Mouse (Mus musculus) neural tube, embryonic 11.5 days (tissue): ENCODE results near the gene Arid1b. TPM values are rescaled to one million over a fixed set of nuclear protein-coding genes. Genes with fewer than 3 reads are reported as not detected.

Experiments used
- ATAC-seq: fragments of 200-750 bp; cut with Nextera tagmentation; 2 replicates; pipeline ENCODE4 v1.8.0; 2017; ENCODE audit warnings: moderate number of reproducible peaks, mild to moderate bottlenecking, moderate TSS enrichment, moderate library complexity; ENCODE audit not compliant: insufficient read depth, low FRiP score, low TSS enrichment
- DNase-seq: peaks from one replicate; pipeline ENCODE4 v3.0.0-alpha.2; 2015; ENCODE audit warnings: low spot score
- H3K27ac ChIP-seq: fragments of 300-500 bp; sonication (generic); 2 replicates; pipeline ENCODE4 v1.5.1; 2014; ENCODE audit warnings: low read depth, mild to moderate bottlenecking, low read length
- H3K27me3 ChIP-seq: fragments of 300-500 bp; sonication (generic); 2 replicates; pipeline ENCODE4 v1.6.1; 2014; ENCODE audit warnings: mild to moderate bottlenecking, low read length, mixed read lengths; ENCODE audit not compliant: control insufficient read depth, insufficient read depth
- H3K36me3 ChIP-seq: fragments of 300-500 bp; sonication (generic); 2 replicates; pipeline ENCODE4 v1.6.1; 2014; ENCODE audit warnings: mild to moderate bottlenecking, low read length, moderate library complexity, mixed read lengths; ENCODE audit not compliant: control insufficient read depth, insufficient read depth
- H3K4me1 ChIP-seq: fragments of 300-500 bp; sonication (generic); 2 replicates; pipeline ENCODE4 v1.6.1; 2014; ENCODE audit warnings: low read length, mixed read lengths; ENCODE audit not compliant: control insufficient read depth, insufficient read depth
- H3K4me2 ChIP-seq: fragments of 300-500 bp; sonication (generic); 2 replicates; pipeline ENCODE4 v1.6.1; 2014; ENCODE audit warnings: low read depth, mild to moderate bottlenecking, moderate library complexity
- H3K4me3 ChIP-seq: fragments of 300-500 bp; sonication (generic); 2 replicates; pipeline ENCODE4 v1.5.1; 2014; ENCODE audit warnings: low read depth, low read length
- H3K9ac ChIP-seq: fragments of 300-500 bp; sonication (generic); 2 replicates; pipeline ENCODE4 v1.6.1; 2014; ENCODE audit warnings: mild to moderate bottlenecking, low read length
- H3K9me3 ChIP-seq: fragments of 300-500 bp; sonication (generic); 2 replicates; pipeline ENCODE4 v1.6.1; 2016; ENCODE audit warnings: low read length; ENCODE audit not compliant: control insufficient read depth
- WGBS: fragments of 180-500 bp; shearing (Covaris S2); extraction: QIAGEN DNeasy Blood & Tissue Kit; methylation state at CpG from one replicate; pipeline ENCODE4 v1.1.7; 2014; 5-methylcytosine and 5-hydroxymethylcytosine counted together
- polyA plus RNA-seq: library from polyadenylated mRNA; unstranded; fragments of >200 nt; fragmentation: Nextera tagmentation; extraction: Ambion mirVana; gene quantifications from 2 replicates; pipeline ENCODE4 v1.2.1, GENCODE M21; 2014

Gene Arid1b
- polyA plus RNA-seq, 1 experiment from 2014 or later, result 14.3 TPM

DNA sequence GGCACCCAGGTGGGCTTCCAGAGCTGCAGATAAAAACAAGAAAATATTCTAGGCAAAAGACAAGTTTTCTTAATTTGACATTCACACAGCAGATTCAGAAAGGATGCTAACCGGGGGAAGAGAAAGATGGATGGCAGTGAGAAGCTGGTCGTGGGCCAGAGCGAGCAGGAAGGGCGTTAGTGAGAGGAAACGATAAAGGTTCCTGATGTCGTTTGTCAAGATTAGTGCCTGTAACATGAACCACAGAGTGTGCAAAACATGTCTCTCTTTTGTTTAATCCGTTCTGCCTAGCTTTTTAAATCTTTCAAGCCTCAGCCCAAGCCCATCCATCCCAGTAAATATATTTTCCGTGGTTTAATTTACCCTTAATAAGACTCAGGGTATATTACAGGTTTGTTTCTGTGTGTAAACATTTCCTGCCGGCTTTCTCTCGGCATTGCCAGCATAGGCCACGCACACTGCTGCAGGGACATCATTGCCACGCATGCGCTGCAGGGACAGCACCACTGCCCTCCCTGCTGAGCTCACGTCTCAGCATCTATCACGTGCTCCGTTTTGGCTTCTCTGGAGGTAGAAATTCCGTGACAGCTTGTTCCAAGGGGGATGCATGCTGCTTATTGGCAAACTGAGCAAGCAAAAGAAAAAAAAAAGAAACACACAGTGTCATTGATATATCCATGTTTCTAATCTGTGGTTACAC is 255.0 kb downstream of the Arid1b start:
- H3K4me1 ChIP-seq, result peaks cover 3% of the 10 kb centered on the region
- H3K27me3 ChIP-seq, result no peaks in the 10 kb centered on the region
- no peak overlapping the region for H3K27ac ChIP-seq
- H3K9ac ChIP-seq, result no peak overlapping the region
- no peaks in the 10 kb centered on the region for H3K9me3 ChIP-seq
- no peaks in the 10 kb centered on the region for H3K36me3 ChIP-seq
- no peak overlapping the region for H3K4me3 ChIP-seq
- DNase-seq, result no peak
- WGBS, result 64% methylated on average over 17 of the region's 17 CpGs
- no peak overlapping the region for H3K4me2 ChIP-seq
- ATAC-seq, result no peak

DNA sequence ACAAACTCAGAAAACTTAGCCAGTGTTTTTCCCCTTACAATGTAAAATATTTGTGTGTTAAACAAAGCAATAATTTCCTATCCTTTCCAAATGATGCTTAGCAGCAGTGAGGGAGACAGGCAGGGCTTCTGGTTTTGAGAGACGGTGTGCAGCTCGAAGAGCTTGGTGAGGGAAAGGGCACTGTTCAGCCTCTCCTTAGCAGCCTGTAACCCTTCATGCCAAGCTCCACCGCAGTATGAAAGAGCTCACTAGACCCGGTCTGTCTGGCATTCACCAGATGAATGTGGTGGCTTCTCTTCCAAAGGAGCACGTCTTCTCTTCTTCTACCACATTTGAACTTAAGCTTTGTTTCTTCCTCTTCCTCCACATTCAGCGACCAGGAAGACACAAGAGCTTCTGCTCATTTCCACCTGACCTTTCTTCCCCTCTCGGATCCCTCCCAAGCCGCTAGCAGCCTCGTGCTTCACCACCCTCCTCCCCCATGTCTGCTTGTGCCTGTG is 255.6 kb downstream of the Arid1b start:
- ATAC-seq, result no peak
- no peaks in the 10 kb centered on the region for H3K27me3 ChIP-seq
- H3K9ac ChIP-seq, result no peak overlapping the region
- DNase-seq, result no peak
- H3K9me3 ChIP-seq, result no peaks in the 10 kb centered on the region
- H3K4me3 ChIP-seq, result no peak overlapping the region
- H3K36me3 ChIP-seq, result no peaks in the 10 kb centered on the region
- H3K27ac ChIP-seq, result no peak overlapping the region
- H3K4me2 ChIP-seq, result no peak overlapping the region
- WGBS, result 80% methylated on average over 9 of the region's 9 CpGs
- peaks cover 3% of the 10 kb centered on the region for H3K4me1 ChIP-seq

DNA sequence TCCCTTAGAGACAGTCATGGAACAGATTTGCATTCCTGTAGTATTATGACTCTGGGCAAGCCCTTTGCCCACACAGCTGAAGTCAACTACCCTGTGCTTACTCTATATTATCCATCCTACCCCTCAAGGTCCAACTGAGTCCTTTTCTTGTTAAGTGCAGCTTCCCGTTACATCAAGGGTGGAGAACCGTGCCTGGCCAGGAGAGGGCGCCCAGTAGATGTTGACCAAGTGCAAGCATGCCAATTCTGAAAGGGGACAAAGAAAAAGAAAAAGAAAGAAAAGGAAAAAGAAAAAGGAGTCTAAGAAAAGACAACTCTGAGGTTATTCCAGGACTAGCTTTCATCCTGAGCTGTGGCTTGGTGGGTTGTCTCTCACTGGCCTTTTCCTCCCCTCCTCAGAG is 258.3 kb downstream of the Arid1b start:
- H3K4me2 ChIP-seq, result no peak overlapping the region
- ATAC-seq (0 out of 2 replicates have a peak, but pooled peaks have one; percentile 13), DNase-seq (peak; percentile 76)
- H3K36me3 ChIP-seq, result no peaks in the 10 kb centered on the region
- no peak overlapping the region for H3K9ac ChIP-seq
- H3K4me3 ChIP-seq, result no peak overlapping the region
- 24% methylated on average over 3 of the region's 3 CpGs for WGBS
- H3K27ac ChIP-seq, result no peak overlapping the region
- H3K4me1 ChIP-seq, result peaks cover 3% of the 10 kb centered on the region
- H3K27me3 ChIP-seq, result no peaks in the 10 kb centered on the region
- H3K9me3 ChIP-seq, result no peaks in the 10 kb centered on the region

GRCm38 (mm10) chr17:5254717-5255617 is 260.8 kb downstream of the Arid1b start:
- WGBS, result 82% methylated on average over 16 of the region's 16 CpGs
- no peak for DNase-seq
- H3K9ac ChIP-seq, result no peak overlapping the region

DNA sequence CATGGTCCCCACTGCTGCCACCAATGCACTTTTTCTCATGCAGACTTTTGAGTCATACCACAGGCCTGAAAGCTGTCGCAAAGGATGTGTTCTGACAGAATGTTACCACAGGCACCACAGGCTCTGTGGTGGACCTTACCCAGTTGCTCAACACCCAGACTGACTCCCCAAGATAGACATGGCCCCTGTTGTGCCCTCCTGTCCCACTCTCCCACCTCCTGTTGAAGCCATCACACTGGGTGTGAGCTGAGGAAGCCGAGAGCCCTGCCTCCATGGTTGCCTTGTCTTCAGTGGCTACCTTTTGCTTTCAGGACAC is 261.4 kb downstream of the Arid1b start:
- Histone ChIP-seq H3K9me3 (no peaks in the 10 kb centered on the region), H3K36me3 (no peaks in the 10 kb centered on the region), H3K4me3 (no peak overlapping the region), H3K4me2 (no peak overlapping the region), H3K9ac (no peak overlapping the region), H3K27me3 (no peaks in the 10 kb centered on the region), H3K4me1 (no peaks in the 10 kb centered on the region; the same call in 1 of the 2 replicates), H3K27ac (no peak overlapping the region)
- ATAC-seq (no peak), DNase-seq (no peak)
- WGBS, result 90% methylated on average over 2 of the region's 2 CpGs

More at GRCm38 (mm10) chr17:5254717-5255617, 260.8 kb downstream of the Arid1b start:
- Histone ChIP-seq H3K4me1 (no peaks in the 10 kb centered on the region; the same call in 1 of the 2 replicates), H3K4me3 (no peak overlapping the region), H3K27ac (no peak overlapping the region), H3K27me3 (no peaks in the 10 kb centered on the region), H3K9me3 (no peaks in the 10 kb centered on the region), H3K36me3 (no peaks in the 10 kb centered on the region), H3K4me2 (no peak overlapping the region)
- ATAC-seq, result no peak

- no peak overlapping the region for H3K4me3 ChIP-seq
- ATAC-seq (no peak), DNase-seq (no peak)
- peaks cover 4% of the 10 kb centered on the region; the same call in 1 of the 2 replicates for H3K4me1 ChIP-seq
- WGBS, result 64% methylated on average over 9 of the region's 9 CpGs
- no peak overlapping the region for H3K4me2 ChIP-seq
- H3K9me3 ChIP-seq, result no peaks in the 10 kb centered on the region
- no peaks in the 10 kb centered on the region for H3K27me3 ChIP-seq
- H3K27ac ChIP-seq, result no peak overlapping the region
- no peaks in the 10 kb centered on the region for H3K36me3 ChIP-seq
- no peak overlapping the region for H3K9ac ChIP-seq
Observed at GRCm38 (mm10) chr17:5258978-5259377, 264.8 kb downstream of the Arid1b start.

DNA sequence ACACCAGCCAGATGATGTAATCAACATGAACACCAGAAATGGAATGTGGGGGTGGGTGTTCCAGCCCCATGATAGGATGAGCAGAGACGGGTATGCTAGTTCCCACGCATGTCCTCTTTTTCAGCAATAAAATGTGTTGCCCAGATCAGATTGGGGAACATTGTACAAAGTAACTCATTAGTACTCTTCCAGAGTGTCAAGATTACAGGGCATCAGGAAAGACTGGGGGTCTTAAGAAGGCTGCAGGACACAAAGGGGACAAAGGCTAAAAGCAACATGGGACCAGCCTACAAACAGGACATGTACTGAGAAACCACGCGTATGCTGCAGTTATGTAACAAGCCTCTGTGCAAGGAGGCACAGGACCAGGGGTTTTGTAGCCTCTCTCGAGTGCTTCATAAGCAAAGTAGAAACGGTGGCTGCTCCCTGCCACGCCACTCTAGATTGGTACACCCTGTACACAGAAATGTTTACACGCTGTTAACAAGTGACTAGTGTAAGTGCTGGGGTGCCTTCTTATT is 267.1 kb downstream of the Arid1b start:
- Histone ChIP-seq H3K27me3 (no peaks in the 10 kb centered on the region), H3K4me1 (peaks cover 4% of the 10 kb centered on the region; the same call in 1 of the 2 replicates), H3K4me2 (no peak overlapping the region), H3K36me3 (no peaks in the 10 kb centered on the region), H3K4me3 (no peak overlapping the region), H3K9me3 (no peaks in the 10 kb centered on the region), H3K9ac (no peak overlapping the region), H3K27ac (no peak overlapping the region)
- DNase-seq, result no peak
- 87% methylated on average over 8 of the region's 8 CpGs for WGBS
- no peak for ATAC-seq

DNA sequence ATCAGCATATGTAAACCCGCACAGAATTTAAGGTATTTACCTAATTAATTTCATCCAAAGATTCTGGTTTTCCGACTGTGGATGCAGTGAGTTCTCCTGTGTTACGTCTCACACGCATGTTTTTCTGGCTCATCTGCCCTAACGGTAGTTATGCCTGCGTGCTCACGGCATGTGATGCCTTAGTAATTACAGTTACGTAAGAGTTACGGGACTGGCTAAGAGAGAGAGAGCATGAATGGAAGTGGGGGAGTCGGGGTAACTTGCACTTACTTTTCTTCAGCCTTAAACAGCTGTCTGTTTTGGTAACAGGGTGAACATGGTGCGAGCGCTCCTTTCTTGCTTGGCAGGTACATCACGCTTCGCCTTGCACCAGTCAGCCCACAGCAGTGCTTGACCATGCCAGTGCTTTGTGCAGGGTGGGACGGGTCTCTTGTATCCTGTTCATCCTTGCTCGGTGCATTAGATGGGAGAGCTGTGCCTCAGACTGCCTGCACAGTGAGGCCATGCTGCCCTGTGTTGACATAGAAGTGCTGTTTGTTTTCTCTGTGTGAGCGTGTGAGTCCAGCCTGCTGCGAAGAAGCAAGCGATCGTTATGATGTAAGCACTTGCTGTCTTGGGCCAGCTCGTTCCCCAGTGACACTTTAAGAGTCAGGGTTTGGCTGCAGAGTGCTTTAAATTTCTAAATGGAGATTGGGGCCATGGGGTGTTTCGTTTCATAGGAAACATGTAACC is 267.9 kb downstream of the Arid1b start:
- H3K27ac ChIP-seq, result no peak overlapping the region
- no peak for ATAC-seq

More for the DNA sequence above, 267.9 kb downstream of the Arid1b start:
- peaks cover 4% of the 10 kb centered on the region; the same call in 1 of the 2 replicates for H3K4me1 ChIP-seq
- H3K9me3 ChIP-seq, result no peaks in the 10 kb centered on the region
- H3K4me3 ChIP-seq, result no peak overlapping the region
- DNase-seq, result no peak
- no peaks in the 10 kb centered on the region for H3K36me3 ChIP-seq
- H3K4me2 ChIP-seq, result no peak overlapping the region
- WGBS, result 62% methylated on average over 22 of the region's 22 CpGs
- no peak overlapping the region for H3K9ac ChIP-seq
- H3K27me3 ChIP-seq, result no peaks in the 10 kb centered on the region
